Mouse (Mus musculus) urinary bladder, postnatal 14 days (tissue): ENCODE measurements around the gene Mfsd4b2.

Source experiments
- DNase-seq: peaks from one replicate; pipeline ENCODE4 v3.0.0; 2021; ENCODE audit warnings: low spot score

Mfsd4b2 gene

GRCm38 (mm10) chr10:39893702-39894697, 32.7 kb downstream of the Mfsd4b2 start:
- DNase-seq: no peak

GRCm38 (mm10) chr10:39888621-39889020, 38.1 kb downstream of the Mfsd4b2 start:
- no peak for DNase-seq
